In genomic region chr10:4390550-4390949, GRCm38 (mm10) we compare ENCODE assay signal across 14 mouse cellular contexts. TPM values are rescaled to one million over a fixed set of nuclear protein-coding genes. Genes with fewer than 3 reads are reported as not detected.
DNase-seq lines count a peak whose midpoint lies in the region; ATAC-seq and TF ChIP-seq lines count a peak whose summit lies in the region.
"Had no signal": no experiment of that assay in that cellular context is flagged by ENCODE, and none has a peak within 500 bp of the region (broad histone marks: within the 10 kb centered on the region; RNA-seq: fewer than 3 reads in every experiment).

No protein-coding gene starts in this region.

- no peak for DNase-seq in heart, postnatal 10 days
- DNase-seq in liver, postnatal 0 days, result no peak
- no peak for DNase-seq in liver
- DNase-seq in thymus, postnatal 4 days, result no peak
- DNase-seq: cerebellum, adult 2 months; gastrocnemius, postnatal 10 days; heart, postnatal 14 days; kidney, adult 9 months; layer of hippocampus, adult 9-11 months; lung, postnatal 10 days; thymus, postnatal 36 days had no signal

- no peak overlapping the region for H3K9ac ChIP-seq in heart, embryonic 14.5 days (ENCODE audit: low read length)
- no peak overlapping the region for H3K9ac ChIP-seq in liver, postnatal 0 days (replicated peaks)
- peak overlapping the region; percentile 55 for H3K9ac ChIP-seq in hindbrain, embryonic 13.5 days
- H3K9ac ChIP-seq in limb, embryonic 13.5 days, result no peak overlapping the region; the same call in 1 of the 2 replicates

- no peaks in the 10 kb centered on the region for H3K27me3 ChIP-seq in heart, embryonic 14.5 days (ENCODE audit: control insufficient read depth, insufficient read depth, low read length)
- no peaks in the 10 kb centered on the region for H3K27me3 ChIP-seq in liver, postnatal 0 days (ENCODE audit: insufficient read depth, low read length)
- H3K27me3 ChIP-seq in hindbrain, embryonic 13.5 days, result no peaks in the 10 kb centered on the region
- H3K27me3 ChIP-seq in limb, embryonic 13.5 days, result no peaks in the 10 kb centered on the region

- no peak overlapping the region for H3K4me3 ChIP-seq in heart, embryonic 14.5 days (ENCODE audit: control insufficient read depth in 1 of 2, insufficient read depth in 1 of 2, low read depth in 1 of 2, low read length in 2 of 2)
- H3K4me3 ChIP-seq in liver, postnatal 0 days (ENCODE audit: low read depth, low read length), result no peak overlapping the region
- H3K4me3 ChIP-seq in hindbrain, embryonic 13.5 days, result peak overlapping the region; percentile 14; the same call in 1 of the 2 replicates
- H3K4me3 ChIP-seq in limb, embryonic 13.5 days, result 0 out of 2 replicates have a peak overlapping the region, but pooled peaks have one; percentile 7

- H3K9me3 ChIP-seq in heart, embryonic 14.5 days (ENCODE audit: control insufficient read depth, low read length), result no peaks in the 10 kb centered on the region
- no peaks in the 10 kb centered on the region for H3K9me3 ChIP-seq in liver, postnatal 0 days (ENCODE audit: low read length)
- H3K9me3 ChIP-seq in hindbrain, embryonic 13.5 days, result no peaks in the 10 kb centered on the region
- no peaks in the 10 kb centered on the region for H3K9me3 ChIP-seq in limb, embryonic 13.5 days

- 49% methylated on average over 2 of the region's 2 CpGs for WGBS in heart, embryonic 14.5 days
- 50% methylated on average over 2 of the region's 2 CpGs for WGBS in liver, postnatal 0 days (ENCODE audit: insufficient replicate concordance)
- 64% methylated on average over 2 of the region's 2 CpGs for whole genome bisulfite sequencing in hindbrain, embryonic 13.5 days
- 57% methylated on average over 2 of the region's 2 CpGs for WGBS in limb, embryonic 13.5 days

- no peak overlapping the region for H3K27ac ChIP-seq in heart, embryonic 14.5 days (replicated peaks in 1 of 2; ENCODE audit: control insufficient read depth in 1 of 2, insufficient read depth in 1 of 2, low read depth in 2 of 2, low read length in 2 of 2)
- no peak overlapping the region for H3K27ac ChIP-seq in liver, postnatal 0 days (ENCODE audit: low read depth)
- H3K27ac ChIP-seq in hindbrain, embryonic 13.5 days, result no peak overlapping the region
- H3K27ac ChIP-seq in limb, embryonic 13.5 days, result no peak overlapping the region

- TF ChIP-seq CTCF in liver, postnatal 0 days (IDR thresholded peaks at IDR 0.05; ENCODE audit: low read depth), result no peak

- peaks cover 6 to 36% of the 10 kb centered on the region in 2 experiments for H3K4me1 ChIP-seq in heart, embryonic 14.5 days (ENCODE audit: control insufficient read depth in 2 of 2, insufficient read depth in 2 of 2, low read length in 2 of 2)
- H3K4me1 ChIP-seq in liver, postnatal 0 days (ENCODE audit: insufficient read depth), result peaks cover 37% of the 10 kb centered on the region
- peaks cover 49% of the 10 kb centered on the region for H3K4me1 ChIP-seq in hindbrain, embryonic 13.5 days (replicated peaks)
- H3K4me1 ChIP-seq in limb, embryonic 13.5 days, result peaks cover 32% of the 10 kb centered on the region

- peak overlapping the region; percentile 95; the same call in 1 of the 2 replicates for H3K4me2 ChIP-seq in heart, embryonic 14.5 days (ENCODE audit: low read length)
- peak overlapping the region; percentile 97; the same call in 1 of the 2 replicates for H3K4me2 ChIP-seq in liver, postnatal 0 days (ENCODE audit: low read depth, low read length)
- H3K4me2 ChIP-seq in hindbrain, embryonic 13.5 days, result peak overlapping the region; percentile 94
- H3K4me2 ChIP-seq in limb, embryonic 13.5 days (replicated peaks), result peak overlapping the region; percentile 93

- TF ChIP-seq EP300 in liver, postnatal 0 days (IDR thresholded peaks at IDR 0.05; ENCODE audit: low read depth), result no peak

- intact Hi-C loops in heart, postnatal 10 days (cut with DNase I), result no loop called here

- no peak for ATAC-seq in heart, embryonic 14.5 days (ENCODE audit: insufficient number of reproducible peaks, insufficient read depth, low FRiP score, low read depth)
- ATAC-seq in liver, postnatal 0 days, result no peak
- no peak for ATAC-seq in hindbrain, embryonic 13.5 days (ENCODE audit: low FRiP score)
- ATAC-seq in limb, embryonic 13.5 days (ENCODE audit: low FRiP score, low read depth), result no peak

- H3K36me3 ChIP-seq in heart, embryonic 14.5 days (ENCODE audit: control insufficient read depth, insufficient read depth, low read length), result peaks cover 31% of the 10 kb centered on the region
- 0 out of 2 replicates have a peak, but pooled peaks cover 7% of the 10 kb centered on the region for H3K36me3 ChIP-seq in liver, postnatal 0 days (replicated peaks; ENCODE audit: insufficient read depth, low read length)
- 0 out of 2 replicates have a peak, but pooled peaks cover 3% of the 10 kb centered on the region for H3K36me3 ChIP-seq in hindbrain, embryonic 13.5 days
- H3K36me3 ChIP-seq in limb, embryonic 13.5 days, result peaks cover 25% of the 10 kb centered on the region

RNA-seq across cellular contexts. Expression of gene Zbtb2, which starts 2.6 kb away (rescaled TPM):
- 9.3 and 9.6 TPM in 2 replicates for polyA plus RNA-seq in heart, embryonic 14.5 days (2014; fragmentation: Nextera tagmentation; extraction: Ambion mirVana)
- total RNA-seq in heart, postnatal 10 days (2021), result 1 to 10 TPM; 8.9 to 9.2 TPM
- polyA plus RNA-seq in liver, postnatal 0 days (2015; fragmentation: Nextera tagmentation; extraction: Ambion mirVana), result 3.1 TPM in 2 replicates
- polyA plus RNA-seq in hindbrain, embryonic 13.5 days (2015; fragmentation: Nextera tagmentation; extraction: Ambion mirVana), result 15.7 and 16.0 TPM in 2 replicates
- 14.6 and 16.4 TPM in 2 replicates for polyA plus RNA-seq in limb, embryonic 13.5 days (2015; fragmentation: Nextera tagmentation; extraction: Ambion mirVana)

RNA-seq across cellular contexts. Expression of gene Rmnd1, which starts 41.6 kb away (rescaled TPM):
- 102 and 106 TPM in 2 replicates for polyA plus RNA-seq in heart, embryonic 14.5 days (2014; fragmentation: Nextera tagmentation; extraction: Ambion mirVana)
- 10 to 100 TPM; 48.5 to 49.9 TPM for total RNA-seq in heart, postnatal 10 days (2021)
- polyA plus RNA-seq in liver, postnatal 0 days (2015; fragmentation: Nextera tagmentation; extraction: Ambion mirVana), result 15.6 and 16.6 TPM in 2 replicates
- polyA plus RNA-seq in hindbrain, embryonic 13.5 days (2015; fragmentation: Nextera tagmentation; extraction: Ambion mirVana), result 47.9 and 50.5 TPM in 2 replicates
- 52.3 and 54.8 TPM in 2 replicates for polyA plus RNA-seq in limb, embryonic 13.5 days (2015; fragmentation: Nextera tagmentation; extraction: Ambion mirVana)

RNA-seq across cellular contexts. Expression of gene Armt1, which starts 41.7 kb away (rescaled TPM):
- 13.9 and 16.8 TPM in 2 replicates for polyA plus RNA-seq in heart, embryonic 14.5 days (2014; fragmentation: Nextera tagmentation; extraction: Ambion mirVana)
- total RNA-seq in heart, postnatal 10 days (2021), result 1 to 10 TPM; 8.2 to 8.9 TPM
- polyA plus RNA-seq in liver, postnatal 0 days (2015; fragmentation: Nextera tagmentation; extraction: Ambion mirVana), result 12.3 and 13.6 TPM in 2 replicates
- 14.7 and 15.3 TPM in 2 replicates for polyA plus RNA-seq in hindbrain, embryonic 13.5 days (2015; fragmentation: Nextera tagmentation; extraction: Ambion mirVana)
- 21.6 and 22.2 TPM in 2 replicates for polyA plus RNA-seq in limb, embryonic 13.5 days (2015; fragmentation: Nextera tagmentation; extraction: Ambion mirVana)

Comparison
In these comparisons a context has a peak if more than half of its experiments do, and no peak if none do; other contexts are left out.
1. H3K4me3 ChIP-seq: peak in hindbrain, embryonic 13.5 days (single experiment) and limb, embryonic 13.5 days (single experiment); none in heart, embryonic 14.5 days (0 of 2) and liver, postnatal 0 days (single experiment).
2. Peak in every context shown above with its lines, with median percentiles within 50 percentile points of each other: H3K4me2 ChIP-seq.